Mouse (Mus musculus) cerebellum, adult 2 months (tissue): ENCODE data around the gene Ift88. TPM values are rescaled to one million over a fixed set of nuclear protein-coding genes. Genes with fewer than 3 reads are reported as not detected.
A peak's percentile ranks its signal among the peaks of the same experiment; 100 is the strongest.

Experiments
- DNase-seq, 2 experiments: peaks; one replicate each; pipeline ENCODE4 v3.0.0; 2021
- H3K27ac ChIP-seq: fragments of 200-500 bp; 2 replicates; pipeline ENCODE4 v1.5.1; 2012; ENCODE audit warnings: low read length, control low read depth, inconsistent platforms; ENCODE audit not compliant: insufficient read depth
- H3K27me3 ChIP-seq: fragments of 200-500 bp; 2 replicates; pipeline ENCODE4 v1.6.1; 2012; ENCODE audit warnings: inconsistent platforms, mild to moderate bottlenecking, low read length, moderate library complexity; ENCODE audit not compliant: control insufficient read depth, insufficient read depth
- H3K4me1 ChIP-seq: fragments of 200-500 bp; 2 replicates; pipeline ENCODE4 v1.6.1; 2011; ENCODE audit warnings: low read length; ENCODE audit not compliant: control insufficient read depth, insufficient read depth
- H3K4me3 ChIP-seq: fragments of 200-500 bp; replicated peaks from 2 replicates; pipeline ENCODE3; 2011; ENCODE audit warnings: mild to moderate bottlenecking, low read depth, low read length, control low read depth; ENCODE audit not compliant: insufficient read depth
- CTCF ChIP-seq: fragments of 200-500 bp; IDR thresholded peaks from 2 replicates; pipeline ENCODE4 v1.5.1; 2011; ENCODE audit warnings: low read depth, mild to moderate bottlenecking, control low read depth, low read length, moderate library complexity, borderline replicate concordance; ENCODE audit not compliant: insufficient read depth
- POLR2A ChIP-seq: fragments of 200-500 bp; IDR thresholded peaks from 2 replicates; pipeline ENCODE4 v1.6.1; 2011; ENCODE audit warnings: low read length, control low read depth, borderline replicate concordance; ENCODE audit not compliant: insufficient read depth
- WGBS: fragments of 180-500 bp; shearing (Covaris S2); methylation state at CpG from one replicate; pipeline ENCODE4 v1.1.7; 2018; 5-methylcytosine and 5-hydroxymethylcytosine counted together
- polyA plus RNA-seq: library from polyadenylated mRNA; depleted of rRNA; stranded (reverse); fragments of >200 nt; gene quantifications from 2 replicates; pipeline ENCODE4 v1.2.3, GENCODE M21; 2012

The Ift88 gene
- polyA plus RNA-seq, 1 experiment = 15.4 TPM

DNA sequence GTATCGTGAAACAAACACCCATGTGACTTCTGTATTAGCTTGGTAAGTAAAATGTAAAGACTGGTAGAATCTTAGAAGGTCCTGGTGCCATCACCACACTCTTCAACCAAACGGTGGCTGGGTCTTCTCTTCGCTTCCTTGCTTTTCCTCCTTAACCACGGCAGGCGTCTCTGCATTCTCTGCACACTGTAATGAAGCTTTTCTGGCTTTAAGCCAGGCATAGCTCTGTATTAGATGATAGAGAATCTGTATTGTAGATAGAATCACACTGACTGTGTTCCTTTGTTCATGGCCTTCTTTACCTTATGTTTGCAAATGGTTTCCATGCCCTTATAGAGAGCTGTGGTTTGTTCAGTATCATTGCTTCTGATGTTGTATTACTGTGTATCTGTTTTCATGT, 39.0 kb downstream of the Ift88 start:
- WGBS = 47% methylated on average over 5 of the region's 5 CpGs
- DNase-seq = no peak

GRCm38 (mm10) chr14:57475057-57475456, 51.2 kb downstream of the Ift88 start:
- H3K27ac ChIP-seq = no peak overlapping the region
- 86% methylated on average over 2 of the region's 2 CpGs for WGBS
- H3K27me3 ChIP-seq = no peaks in the 10 kb centered on the region
- no peak overlapping the region for H3K4me3 ChIP-seq
- no peak for TF ChIP-seq POLR2A
- TF ChIP-seq CTCF = no peak
- DNase-seq = no peak
- H3K4me1 ChIP-seq = no peaks in the 10 kb centered on the region

More for the DNA sequence above, 39.0 kb downstream of the Ift88 start:
- H3K4me3 ChIP-seq = no peak overlapping the region
- H3K27me3 ChIP-seq = no peaks in the 10 kb centered on the region
- H3K4me1 ChIP-seq = no peaks in the 10 kb centered on the region
- H3K27ac ChIP-seq = no peak overlapping the region
- TF ChIP-seq CTCF (no peak), POLR2A (no peak)

GRCm38 (mm10) chr14:57482262-57482661, 58.4 kb downstream of the Ift88 start:
- H3K4me3 ChIP-seq = no peak overlapping the region
- WGBS = 98% methylated on average over 2 of the region's 2 CpGs
- TF ChIP-seq CTCF = no peak
- TF ChIP-seq POLR2A = no peak
- DNase-seq = no peak
- no peak overlapping the region for H3K27ac ChIP-seq
- no peaks in the 10 kb centered on the region for H3K4me1 ChIP-seq
- H3K27me3 ChIP-seq = no peaks in the 10 kb centered on the region

GRCm38 (mm10) chr14:57484183-57484582, 60.3 kb downstream of the Ift88 start:
- Histone ChIP-seq H3K4me3 (no peak overlapping the region), H3K27me3 (no peaks in the 10 kb centered on the region), H3K27ac (no peak overlapping the region), H3K4me1 (no peaks in the 10 kb centered on the region)
- DNase-seq = no peak
- TF ChIP-seq POLR2A (no peak), CTCF (no peak)
- 96% methylated on average over 6 of the region's 6 CpGs for WGBS

GRCm38 (mm10) chr14:57489696-57490095, 65.8 kb downstream of the Ift88 start:
- TF ChIP-seq POLR2A = no peak
- TF ChIP-seq CTCF = no peak
- DNase-seq = no peak
- WGBS = 86% methylated on average over 3 of the region's 3 CpGs

DNA sequence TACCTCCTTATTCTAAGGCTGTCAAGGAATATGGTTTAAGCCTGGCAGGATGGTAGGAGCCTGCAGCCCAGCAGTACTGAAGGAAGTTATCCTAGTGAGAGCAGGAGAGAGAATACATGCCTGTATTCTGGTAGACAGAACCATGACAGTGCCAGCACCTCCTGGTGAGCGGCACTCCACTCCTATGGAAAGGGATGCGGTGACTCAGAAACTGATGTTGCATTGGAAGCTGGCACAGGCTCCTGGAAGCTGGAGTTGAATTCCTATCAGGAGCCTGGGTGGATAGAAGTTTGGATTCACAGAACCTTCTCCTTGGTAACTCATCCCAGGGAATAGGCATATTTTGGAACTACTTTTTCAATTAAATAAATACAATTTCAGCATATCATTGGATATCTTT, 70.0 kb downstream of the Ift88 start:
- no peak for TF ChIP-seq POLR2A
- no peak for TF ChIP-seq CTCF
- Histone ChIP-seq H3K27ac (no peak overlapping the region), H3K27me3 (no peaks in the 10 kb centered on the region), H3K4me3 (no peak overlapping the region), H3K4me1 (no peaks in the 10 kb centered on the region)
- WGBS = 29% methylated on average over 2 of the region's 2 CpGs
- no peak for DNase-seq

More at GRCm38 (mm10) chr14:57489696-57490095, 65.8 kb downstream of the Ift88 start:
- Histone ChIP-seq H3K27me3 (no peaks in the 10 kb centered on the region), H3K4me1 (no peaks in the 10 kb centered on the region), H3K4me3 (no peak overlapping the region), H3K27ac (no peak overlapping the region)

- H3K27me3 ChIP-seq = no peaks in the 10 kb centered on the region
- peak overlapping the region; percentile 65 for H3K27ac ChIP-seq
- TF ChIP-seq CTCF (no peak; the same call in 1 of the 2 replicates), POLR2A (peak; percentile 58; the same call in 1 of the 2 replicates)
- 18% methylated on average over 6 of the region's 6 CpGs for WGBS
- peaks cover 20% of the 10 kb centered on the region for H3K4me1 ChIP-seq
- H3K4me3 ChIP-seq = no peak overlapping the region
- DNase-seq = peak; percentile 92 to 98
These were observed 79.9 kb downstream of the Ift88 start for GRCm38 (mm10) chr14:57503729-57504128.

GRCm38 (mm10) chr14:57509554-57509953, 85.7 kb downstream of the Ift88 start:
- peaks cover 15% of the 10 kb centered on the region for H3K4me1 ChIP-seq
- H3K4me3 ChIP-seq = no peak overlapping the region
- no peak for DNase-seq
- H3K27me3 ChIP-seq = no peaks in the 10 kb centered on the region
- TF ChIP-seq POLR2A = no peak
- TF ChIP-seq CTCF = no peak
- no peak overlapping the region for H3K27ac ChIP-seq
- WGBS = 66% methylated on average over 6 of the region's 6 CpGs
